ENCODE assay signal across 34 mouse cellular contexts in the genomic region with DNA sequence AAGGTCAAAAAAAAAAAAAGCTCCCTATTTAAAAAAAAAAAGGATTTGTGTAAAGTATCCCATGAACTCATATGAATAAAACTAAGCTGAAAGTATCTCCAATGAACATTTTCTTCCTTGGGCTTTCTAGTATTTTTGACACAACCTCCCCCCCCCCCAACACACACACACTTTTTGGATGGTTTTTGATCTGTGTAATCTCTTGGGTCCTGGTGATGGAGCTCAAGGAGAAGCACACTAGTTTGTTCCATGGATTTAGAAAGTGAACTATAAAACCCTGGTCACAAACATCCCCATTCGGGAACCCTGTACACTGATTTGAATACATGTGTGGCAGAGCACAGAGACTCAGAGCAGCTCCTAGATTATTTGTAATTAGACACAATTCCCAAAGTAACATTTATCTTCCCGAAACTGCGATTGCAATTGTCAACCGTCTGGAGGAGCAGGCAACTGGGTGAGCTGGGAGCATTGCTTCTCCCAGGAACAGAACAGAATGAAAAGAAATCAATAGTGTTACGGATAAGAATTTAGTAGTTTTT. TPM values are rescaled to one million over a fixed set of nuclear protein-coding genes. Genes with fewer than 3 reads are reported as not detected.
DNase-seq lines count a peak whose midpoint lies in the region; ATAC-seq and TF ChIP-seq lines count a peak whose summit lies in the region.
"Had no signal": no experiment of that assay in that cellular context is flagged by ENCODE, and none has a peak within 500 bp of the region (broad histone marks: within the 10 kb centered on the region; RNA-seq: fewer than 3 reads in every experiment).

No protein-coding gene starts in this region.

- H3K9ac ChIP-seq in hindbrain, embryonic 11.5 days (ENCODE audit: low read depth, low read length): no peak overlapping the region
- no peak overlapping the region for H3K9ac ChIP-seq in hindbrain, embryonic 12.5 days
- H3K9ac ChIP-seq in forebrain, postnatal 0 days: no peak overlapping the region
- H3K9ac ChIP-seq: heart, embryonic 15.5 days; hindbrain, embryonic 14.5 days; kidney, embryonic 15.5 days; limb, embryonic 13.5 days; lung, embryonic 15.5 days; neural tube, embryonic 13.5 days had no signal

- H3K27me3 ChIP-seq in hindbrain, embryonic 11.5 days (ENCODE audit: control insufficient read depth, insufficient read depth, low read length): peaks cover 49% of the 10 kb centered on the region
- H3K27me3 ChIP-seq in hindbrain, embryonic 12.5 days: peaks cover 74% of the 10 kb centered on the region
- peaks cover 75% of the 10 kb centered on the region for H3K27me3 ChIP-seq in forebrain, postnatal 0 days (ENCODE audit: insufficient read depth, low read length)
- H3K27me3 ChIP-seq: CH12.LX had no signal

- H3K27ac ChIP-seq in hindbrain, embryonic 11.5 days (ENCODE audit: low read depth, low read length): peak overlapping the region; percentile 24; the same call in 1 of the 2 replicates
- no peak overlapping the region for H3K27ac ChIP-seq in hindbrain, embryonic 12.5 days
- no peak overlapping the region for H3K27ac ChIP-seq in forebrain, postnatal 0 days (ENCODE audit: low read depth, low read length)
- H3K27ac ChIP-seq: gastrocnemius, adult 2 months; heart, embryonic 10.5 days; heart, embryonic 15.5 days; hindbrain, embryonic 14.5 days; kidney, embryonic 15.5 days; limb, embryonic 13.5 days; lung, embryonic 15.5 days; neural tube, embryonic 13.5 days had no signal

- 5% methylated on average over 5 of the region's 5 CpGs for WGBS in hindbrain, embryonic 11.5 days
- 5% methylated on average over 5 of the region's 5 CpGs for WGBS in hindbrain, embryonic 12.5 days
- 17% methylated on average over 5 of the region's 5 CpGs for WGBS in forebrain, postnatal 0 days

- no peak overlapping the region for H3K4me2 ChIP-seq in hindbrain, embryonic 11.5 days (replicated peaks; ENCODE audit: low read depth, low read length)
- no peak overlapping the region for H3K4me2 ChIP-seq in hindbrain, embryonic 12.5 days (replicated peaks)
- no peak overlapping the region for H3K4me2 ChIP-seq in forebrain, postnatal 0 days (ENCODE audit: low read depth)
- H3K4me2 ChIP-seq: heart, embryonic 15.5 days; hindbrain, embryonic 14.5 days; kidney, embryonic 15.5 days; limb, embryonic 13.5 days; liver, embryonic 11.5 days; lung, embryonic 15.5 days; neural tube, embryonic 13.5 days had no signal

- DNase-seq in embryo, embryonic 10.5 days (ENCODE audit: low spot score): peak; percentile 60
- DNase-seq in embryo, embryonic 10 days (ENCODE audit: low spot score): no peak
- DNase-seq in hindbrain, embryonic 11.5 days (ENCODE audit: low spot score): peak; percentile 52
- DNase-seq in embryo, embryonic 11 days: peak; percentile 41
- peak; percentile 60 for DNase-seq in forebrain, postnatal 0 days
- no peak for DNase-seq in gastrocnemius, postnatal 4 days (ENCODE audit: low spot score in 2 of 2)
- DNase-seq: adrenal gland, adult 8-10 months; cerebellum, adult 8-10 months; cerebellum, postnatal 25 days; gastrocnemius, adult 2 months; heart, adult 11 months; kidney, adult 18-20 months; kidney, postnatal 25 days; lung, postnatal 36 days; right cerebral cortex, adult 18-20 months; spleen, adult 18-20 months; thymus, postnatal 25 days had no signal

- no peaks in the 10 kb centered on the region for H3K36me3 ChIP-seq in hindbrain, embryonic 11.5 days (ENCODE audit: control insufficient read depth, insufficient read depth, low read length)
- H3K36me3 ChIP-seq in hindbrain, embryonic 12.5 days: no peaks in the 10 kb centered on the region
- H3K36me3 ChIP-seq in forebrain, postnatal 0 days (ENCODE audit: insufficient read depth): no peaks in the 10 kb centered on the region
- H3K36me3 ChIP-seq: heart, embryonic 10.5 days; heart, embryonic 15.5 days; kidney, embryonic 15.5 days; limb, embryonic 13.5 days; lung, embryonic 15.5 days; neural tube, embryonic 13.5 days had no signal

- H3K4me1 ChIP-seq in hindbrain, embryonic 11.5 days (replicated peaks; ENCODE audit: control insufficient read depth, insufficient read depth, low read length): peaks cover 5% of the 10 kb centered on the region
- peaks cover 10% of the 10 kb centered on the region for H3K4me1 ChIP-seq in hindbrain, embryonic 12.5 days
- peaks cover 8% of the 10 kb centered on the region; the same call in 1 of the 2 replicates for H3K4me1 ChIP-seq in forebrain, postnatal 0 days (ENCODE audit: insufficient read depth)

- no peak for TF ChIP-seq CTCF in forebrain, postnatal 0 days (IDR thresholded peaks at IDR 0.05; ENCODE audit: low read depth)

- H3K9me3 ChIP-seq in hindbrain, embryonic 11.5 days (ENCODE audit: control insufficient read depth, low read length): no peaks in the 10 kb centered on the region
- no peaks in the 10 kb centered on the region for H3K9me3 ChIP-seq in hindbrain, embryonic 12.5 days (replicated peaks)
- H3K9me3 ChIP-seq in forebrain, postnatal 0 days (ENCODE audit: low read length): no peaks in the 10 kb centered on the region
- H3K9me3 ChIP-seq: heart, embryonic 10.5 days; heart, embryonic 15.5 days; kidney, embryonic 15.5 days; limb, embryonic 13.5 days; lung, embryonic 15.5 days; neural tube, embryonic 13.5 days had no signal

- H3K4me3 ChIP-seq in hindbrain, embryonic 11.5 days (ENCODE audit: low read depth, low read length): no peak overlapping the region
- H3K4me3 ChIP-seq in hindbrain, embryonic 12.5 days: no peak overlapping the region
- H3K4me3 ChIP-seq in forebrain, postnatal 0 days (ENCODE audit: low read depth, low read length): no peak overlapping the region
- H3K4me3 ChIP-seq: gastrocnemius, adult 2 months; heart, embryonic 10.5 days; heart, embryonic 15.5 days; kidney, embryonic 15.5 days; limb, embryonic 13.5 days; lung, embryonic 15.5 days; myocyte; neural tube, embryonic 13.5 days had no signal

- no peak for ATAC-seq in hindbrain, embryonic 11.5 days (ENCODE audit: low FRiP score)
- no peak for ATAC-seq in hindbrain, embryonic 12.5 days (ENCODE audit: low FRiP score)
- ATAC-seq in forebrain, postnatal 0 days: no peak
- no peak for ATAC-seq in granulocyte monocyte progenitor cell, adult 5-6 weeks (replicated peaks; ENCODE audit: poor library complexity, severe bottlenecking)
- ATAC-seq: inflammation-experienced regulatory T-cells, adult 6 months; midbrain, embryonic 16.5 days had no signal

RNA-seq across cellular contexts. Expression of a gene that starts 4.7 kb away (rescaled TPM):
- 10.8 and 12.2 TPM in 2 replicates for polyA plus RNA-seq in hindbrain, embryonic 11.5 days (2014; fragmentation: Nextera tagmentation; extraction: Ambion mirVana)
- polyA plus RNA-seq in hindbrain, embryonic 12.5 days (2016; fragmentation: Nextera tagmentation; extraction: Ambion mirVana): 7.1 and 8.8 TPM in 2 replicates
- total RNA-seq in forebrain, postnatal 0 days (2014; rRNA removed): 14.4 and 21.1 TPM in 2 replicates
- 8.1 and 9.2 TPM in 2 replicates for polyA plus RNA-seq in forebrain, postnatal 0 days (2015; fragmentation: Nextera tagmentation; extraction: Ambion mirVana)
- not detected for total RNA-seq in gastrocnemius, postnatal 4 days (2021)
- total RNA-seq in granulocyte monocyte progenitor cell, adult 5-6 weeks (2014; fragmentation: Nextera tagmentation): not detected in 2 replicates
- not detected in 2 replicates for total RNA-seq in granulocyte monocyte progenitor cell, adult 5-6 weeks (2017)
- total RNA-seq: adrenal gland, adult 8-10 months; CH12.LX; gastrocnemius, adult 2 months; heart, postnatal 25 days; megakaryocyte, adult 5-6 weeks had no signal
- polyA plus RNA-seq: heart, embryonic 15.5 days; inflammation-experienced regulatory T-cells, adult 6 months; kidney, embryonic 15.5 days; liver, embryonic 16.5 days; lung, embryonic 15.5 days had no signal

Comparison
In these comparisons a context has a peak if more than half of its experiments do, and no peak if none do; other contexts are left out.
1. DNase-seq: peak in embryo, embryonic 10.5 days (single experiment), hindbrain, embryonic 11.5 days (single experiment), embryo, embryonic 11 days (single experiment) and forebrain, postnatal 0 days (single experiment); none in embryo, embryonic 10 days (single experiment) and gastrocnemius, postnatal 4 days (0 of 2).
2. RNA of a gene that starts 4.7 kb away (total RNA-seq): 14.4 to 21.1 TPM in forebrain, postnatal 0 days; not detected in gastrocnemius, postnatal 4 days and not detected in granulocyte monocyte progenitor cell, adult 5-6 weeks; every median in the first group is over 10 times any median in the second.